Mouse (Mus musculus) gastrocnemius, postnatal 4 days (tissue): ENCODE measurements at regions not wholly inside any gene's neighbourhood (a gene's known extent, or its start where the extent isn't known, plus 50 kb on each side); places are given as distances from the start of the nearest gene placed in this dataset.
A peak's percentile ranks its signal among the peaks of the same experiment; 100 is the strongest.

Source experiments
- DNase-seq, 2 experiments: peaks; one replicate each; pipeline ENCODE4 v3.0.0; 2021 to 2022; ENCODE audit warnings: low spot score in 2 of 2, mixed read lengths in 2 of 2

- DNase-seq: no peak
Observed at GRCm38 (mm10) chr13:47576516-47576915, 454.1 kb downstream of the Rnf144b start.

- DNase-seq: no peak
Observed at GRCm38 (mm10) chr13:47580144-47580543, 457.7 kb downstream of the Rnf144b start.

GRCm38 (mm10) chr13:47585158-47585557 lies 462.7 kb downstream of the Rnf144b start:
- DNase-seq: no peak

GRCm38 (mm10) chr13:47602646-47603045 lies 480.2 kb downstream of the Rnf144b start:
- no peak for DNase-seq

- DNase-seq: no peak
Observed at GRCm38 (mm10) chr13:47611439-47611838, 489.0 kb downstream of the Rnf144b start.

- DNase-seq: no peak
Observed at GRCm38 (mm10) chr13:47636511-47637103, 514.2 kb downstream of the Rnf144b start.

- DNase-seq: no peak
Observed at GRCm38 (mm10) chr13:47642341-47642740, 519.9 kb downstream of the Rnf144b start.

- DNase-seq: no peak
Observed at GRCm38 (mm10) chr13:47645081-47645480, 522.6 kb downstream of the Rnf144b start.

GRCm38 (mm10) chr13:47647693-47648092 lies 525.2 kb downstream of the Rnf144b start:
- no peak for DNase-seq

- DNase-seq: no peak
Observed at GRCm38 (mm10) chr13:47650093-47650492, 527.6 kb downstream of the Rnf144b start.

- no peak for DNase-seq
Observed at GRCm38 (mm10) chr13:47666470-47666869, 544.0 kb downstream of the Rnf144b start.

GRCm38 (mm10) chr13:47666956-47667701 lies 544.7 kb downstream of the Rnf144b start:
- peak; percentile 87 to 92 for DNase-seq

GRCm38 (mm10) chr13:47688131-47688530 lies 565.7 kb downstream of the Rnf144b start:
- DNase-seq: no peak

GRCm38 (mm10) chr13:47693815-47694214 lies 567.2 kb upstream of the Id4 start:
- no peak for DNase-seq

- DNase-seq: no peak
Observed at GRCm38 (mm10) chr13:47695877-47696276, 565.2 kb upstream of the Id4 start.

GRCm38 (mm10) chr13:47700556-47700955 lies 560.5 kb upstream of the Id4 start:
- no peak for DNase-seq

GRCm38 (mm10) chr13:47707961-47708609 lies 552.9 kb upstream of the Id4 start:
- no peak for DNase-seq

GRCm38 (mm10) chr13:47709323-47709722 lies 551.7 kb upstream of the Id4 start:
- DNase-seq: no peak

GRCm38 (mm10) chr13:47712507-47712906 lies 548.5 kb upstream of the Id4 start:
- DNase-seq: no peak

- peak; percentile 62 to 82 for DNase-seq
Observed at GRCm38 (mm10) chr13:47716265-47716664, 544.8 kb upstream of the Id4 start.

- no peak for DNase-seq
Observed at GRCm38 (mm10) chr13:47720645-47721044, 540.4 kb upstream of the Id4 start.

GRCm38 (mm10) chr13:47734415-47734814 lies 526.6 kb upstream of the Id4 start:
- no peak for DNase-seq
